Mouse (Mus musculus): ENCODE measurements around the gene Magi1.
A peak's percentile ranks its signal among the peaks of the same experiment; 100 is the strongest.

Gene Magi1

GRCm38 (mm10) chr6:94283318-94284061, at the start of gene Magi1:
Magi1 (minus strand) TSS chr6:94283917.
- peak; percentile 90 for DNase-seq (ENCODE audit: low spot score in 2 of 2)

DNA sequence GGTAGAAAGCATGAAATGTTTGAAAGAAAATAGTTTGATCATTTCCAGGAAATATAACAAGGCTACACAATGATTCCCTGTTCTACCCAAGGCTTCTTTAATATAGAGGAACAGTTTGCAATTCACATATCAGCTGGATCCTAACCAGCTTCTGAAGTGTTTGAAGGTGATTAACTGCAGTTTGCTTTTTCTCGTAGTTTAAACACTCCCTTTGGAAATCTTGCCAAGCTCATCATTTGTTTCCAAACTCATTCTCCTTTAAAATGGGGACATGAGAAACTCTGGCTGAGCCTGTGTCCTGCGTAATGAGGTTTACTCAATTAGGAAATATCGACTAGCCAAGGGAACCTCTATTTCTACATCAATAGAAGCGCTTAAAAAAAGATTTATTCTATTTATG, 43.4 kb upstream of the Magi1 start:
- DNase-seq (ENCODE audit: low spot score in 2 of 2) = no peak

DNA sequence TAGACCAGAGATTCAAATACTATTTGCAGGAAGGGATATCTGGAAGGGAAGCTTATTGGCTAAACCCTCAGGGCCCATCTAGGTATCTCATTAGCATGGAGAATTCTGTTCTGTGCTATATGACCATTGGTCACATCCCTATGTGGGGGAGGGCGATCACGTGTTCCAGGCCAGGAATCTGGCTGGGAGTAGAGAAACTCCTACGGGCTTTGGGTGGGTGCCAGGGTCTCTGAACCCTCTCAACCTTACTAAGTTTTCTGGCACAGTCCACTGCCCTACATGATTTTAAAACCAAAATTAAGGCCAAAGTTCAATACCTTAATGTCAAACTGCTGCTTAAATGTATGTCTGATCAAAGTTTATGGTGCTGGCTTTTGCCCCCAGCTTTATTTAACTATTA, 33.2 kb upstream of the Magi1 start:
- DNase-seq (ENCODE audit: low spot score in 2 of 2) = no peak

GRCm38 (mm10) chr6:94312285-94312684, 28.6 kb upstream of the Magi1 start:
- no peak for DNase-seq (ENCODE audit: low spot score in 2 of 2)

DNA sequence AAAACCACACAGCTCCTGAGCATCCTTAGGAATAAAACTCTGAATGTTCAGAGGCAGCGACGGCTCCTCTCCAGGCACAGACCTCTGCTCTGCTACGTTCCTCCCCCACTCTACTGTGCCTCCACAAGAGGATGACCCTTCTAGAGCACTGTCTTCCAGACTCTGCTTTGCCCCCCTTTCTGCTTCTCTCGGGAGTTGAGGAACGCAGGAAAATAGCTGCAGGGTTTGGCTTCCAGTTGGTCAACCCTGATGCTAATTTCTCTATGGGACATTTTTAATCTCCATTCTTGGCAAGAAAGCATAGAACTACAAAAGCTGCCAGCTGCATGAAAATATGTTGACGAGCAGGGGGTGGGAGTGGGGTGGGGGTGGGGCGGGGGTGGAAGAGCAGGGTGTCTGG, 24.8 kb upstream of the Magi1 start:
- no peak for DNase-seq (ENCODE audit: low spot score in 2 of 2)

DNA sequence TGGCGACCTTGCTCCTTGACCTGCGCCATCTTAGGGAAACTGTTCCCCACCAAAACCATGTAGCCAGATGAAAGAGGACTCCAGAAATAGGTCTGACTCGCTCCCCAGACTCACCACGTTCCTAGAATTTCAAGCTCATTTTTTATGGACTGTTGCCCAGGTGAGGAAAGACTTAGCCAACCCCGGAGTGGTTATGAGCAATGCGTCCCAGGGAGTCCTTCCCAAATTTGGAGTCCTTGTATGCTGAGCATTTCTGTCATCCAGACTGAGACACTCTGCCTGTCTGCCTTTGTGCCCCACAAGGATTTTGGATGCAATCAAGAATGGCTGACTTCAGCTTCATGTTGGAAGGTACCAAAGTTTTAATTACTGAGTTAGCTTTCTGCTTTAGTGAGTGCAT, 19.8 kb upstream of the Magi1 start:
- no peak for DNase-seq (ENCODE audit: low spot score in 2 of 2)

GRCm38 (mm10) chr6:94301804-94302203, 18.1 kb upstream of the Magi1 start:
- no peak for DNase-seq (ENCODE audit: low spot score in 2 of 2)

DNA sequence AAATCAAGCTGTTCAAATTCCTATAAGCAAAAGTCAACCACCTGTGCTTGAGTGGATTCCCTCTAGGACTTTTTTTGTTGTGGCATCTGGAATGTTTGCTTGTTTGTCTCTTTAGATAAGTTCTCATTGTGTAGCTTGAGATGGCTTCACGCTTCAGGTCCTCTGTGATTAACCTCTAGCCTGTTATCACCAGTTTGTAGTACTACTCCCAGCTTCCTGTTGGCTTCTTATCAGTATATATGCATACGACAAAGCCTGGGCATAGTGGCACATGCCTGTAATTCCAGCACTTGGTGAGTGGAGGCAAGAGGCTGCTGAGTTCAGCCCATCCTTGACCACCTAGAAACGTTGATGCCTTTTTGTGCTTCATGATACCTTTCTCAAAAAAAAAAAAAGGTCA, 16.8 kb upstream of the Magi1 start:
- no peak for DNase-seq (ENCODE audit: low spot score in 2 of 2)

DNA sequence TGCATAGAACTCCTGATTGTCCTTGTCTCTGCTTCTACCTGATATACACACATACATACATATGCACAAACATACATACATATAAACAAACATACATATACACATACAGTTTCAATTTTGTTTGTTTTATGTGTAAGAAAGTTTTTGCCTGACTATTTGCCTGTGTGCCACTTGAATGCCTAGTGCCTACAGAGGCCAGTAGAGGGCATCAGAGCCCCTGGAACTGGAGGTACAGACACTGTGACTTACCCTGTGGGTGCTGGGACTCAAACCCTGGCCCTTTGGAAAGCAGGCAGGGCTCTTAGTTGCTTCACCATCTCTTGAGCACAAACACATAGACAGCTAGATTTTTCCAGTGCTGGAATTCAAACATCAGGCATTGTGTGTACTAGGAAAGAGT, 3.7 kb upstream of the Magi1 start:
- no peak for DNase-seq (ENCODE audit: low spot score in 2 of 2)

DNA sequence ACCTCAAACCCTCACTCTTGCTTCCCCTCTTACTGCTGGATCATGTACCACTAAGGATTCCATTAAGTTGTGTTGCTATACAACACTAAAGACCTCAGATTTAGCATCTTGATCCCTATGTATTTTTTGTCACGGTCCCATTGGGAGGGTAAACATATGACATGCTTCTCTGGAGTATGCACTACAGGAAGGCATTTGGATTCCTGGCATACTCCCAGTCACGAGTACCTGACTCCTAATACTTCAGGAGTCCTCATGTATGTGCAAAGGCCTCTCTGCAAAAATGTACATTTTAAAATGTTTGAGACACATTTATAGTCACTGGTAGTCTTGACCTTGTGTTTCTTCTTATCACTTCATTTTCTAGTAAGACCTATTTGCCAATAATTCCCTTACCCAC, 2.8 kb upstream of the Magi1 start:
- no peak for DNase-seq (ENCODE audit: low spot score in 2 of 2)

DNA sequence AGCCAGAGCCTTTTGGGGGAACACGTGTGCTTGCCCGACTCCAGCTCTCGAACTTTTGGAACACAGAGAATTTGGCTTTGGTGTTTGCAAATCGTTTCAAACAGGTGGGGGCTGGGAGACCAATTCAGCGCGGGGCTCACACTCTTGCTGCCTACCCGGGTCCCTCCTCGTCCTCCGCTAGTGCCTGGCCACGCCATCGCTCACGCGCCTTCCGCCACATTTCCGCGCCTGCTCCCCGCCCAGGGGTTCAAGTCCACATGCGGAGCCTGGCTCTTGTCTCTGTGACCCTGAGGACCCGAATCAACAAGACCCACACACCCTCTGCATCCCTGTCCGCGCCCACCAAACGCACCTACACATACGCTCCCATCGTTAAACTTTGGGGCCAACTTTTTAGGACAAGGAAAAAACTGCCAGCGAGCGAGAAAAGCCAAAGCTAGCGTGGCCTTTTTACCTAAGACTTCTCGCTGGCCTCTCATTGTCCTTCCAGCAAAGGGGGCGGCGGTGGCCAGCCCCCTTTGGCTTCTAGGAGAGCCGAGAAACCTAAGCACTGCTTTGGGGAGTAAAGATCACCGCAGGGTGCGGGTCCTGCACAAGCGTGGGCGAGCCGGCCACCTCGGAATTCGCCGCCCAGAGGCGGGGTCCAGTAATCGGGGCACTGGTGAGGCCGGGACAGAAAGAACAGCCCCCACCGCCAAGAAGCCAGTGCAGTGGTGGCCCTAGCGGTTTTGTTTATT, 540 bp upstream of the Magi1 start:
- DNase-seq (ENCODE audit: low spot score in 2 of 2) = no peak

DNA sequence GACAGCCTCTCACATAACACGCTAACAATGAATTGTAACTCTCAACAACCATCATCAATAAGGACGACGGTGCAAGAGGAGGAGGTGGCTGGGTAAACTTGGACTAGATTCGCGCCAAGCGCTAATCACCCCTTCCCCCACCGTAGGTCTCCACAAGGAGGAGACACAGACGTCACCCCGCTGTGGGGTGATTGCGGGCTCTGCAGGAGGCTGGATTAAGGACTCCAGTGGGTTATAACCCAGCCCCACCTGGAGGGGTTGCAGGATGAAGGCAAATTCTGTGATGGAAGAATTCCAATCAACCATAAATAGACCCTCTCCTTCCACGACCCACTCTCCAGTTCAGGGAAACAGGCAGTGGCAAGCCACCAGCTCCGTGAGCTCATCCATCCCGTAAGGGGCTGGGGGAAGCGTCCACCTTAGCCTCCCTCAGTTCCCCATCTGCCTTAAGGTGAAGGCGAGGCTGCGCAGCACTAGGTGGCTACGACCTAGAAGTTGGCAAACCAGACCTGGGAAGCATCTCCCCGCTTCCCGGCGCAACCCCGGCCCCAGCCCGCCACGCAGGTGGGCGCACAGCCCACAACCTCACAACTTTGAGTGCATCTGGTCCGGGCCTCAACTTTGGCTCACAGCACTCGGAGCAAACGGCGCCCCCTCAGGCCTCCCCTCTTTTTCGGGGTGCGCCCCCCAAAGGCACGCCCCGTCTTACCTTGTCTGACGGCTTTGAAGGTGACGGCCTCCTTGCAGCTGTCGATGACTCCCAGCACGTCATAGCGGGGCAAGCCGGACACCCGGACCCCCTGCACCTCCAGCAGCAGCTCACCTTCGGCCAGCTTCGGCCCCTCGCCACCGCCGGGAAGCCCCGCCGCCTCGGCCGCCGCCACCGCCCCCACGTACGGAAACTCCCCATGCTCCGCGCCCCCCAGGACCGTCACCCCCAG, 1.1 kb downstream of the Magi1 start:
- peak in 1 of 2 experiments; percentile 22 for DNase-seq (ENCODE audit: low spot score in 2 of 2)

- peak in 1 of 2 experiments; percentile 20 for DNase-seq (ENCODE audit: low spot score in 2 of 2)
These were observed 2.0 kb downstream of the Magi1 start for GRCm38 (mm10) chr6:94281606-94282280.

DNA sequence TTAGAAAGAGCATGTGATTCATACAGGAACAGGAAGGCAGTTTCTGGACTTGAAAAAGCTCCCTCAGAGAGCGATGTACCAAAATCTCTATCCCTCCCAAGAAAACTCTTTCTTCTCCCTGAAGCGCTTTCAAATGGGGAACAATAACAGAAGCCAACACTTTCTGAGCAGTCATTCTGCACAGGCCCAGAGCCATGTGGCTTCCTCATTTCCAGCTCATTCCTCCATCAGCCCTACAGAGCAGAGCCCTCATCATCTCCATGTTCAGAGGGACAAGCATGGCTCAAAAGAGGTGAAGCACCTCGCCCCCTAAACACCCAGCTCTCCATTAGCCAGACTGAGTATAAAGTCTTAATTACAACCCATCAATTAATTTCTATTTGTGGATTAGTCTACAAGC, 9.8 kb downstream of the Magi1 start:
- DNase-seq (ENCODE audit: low spot score in 2 of 2) = no peak

DNA sequence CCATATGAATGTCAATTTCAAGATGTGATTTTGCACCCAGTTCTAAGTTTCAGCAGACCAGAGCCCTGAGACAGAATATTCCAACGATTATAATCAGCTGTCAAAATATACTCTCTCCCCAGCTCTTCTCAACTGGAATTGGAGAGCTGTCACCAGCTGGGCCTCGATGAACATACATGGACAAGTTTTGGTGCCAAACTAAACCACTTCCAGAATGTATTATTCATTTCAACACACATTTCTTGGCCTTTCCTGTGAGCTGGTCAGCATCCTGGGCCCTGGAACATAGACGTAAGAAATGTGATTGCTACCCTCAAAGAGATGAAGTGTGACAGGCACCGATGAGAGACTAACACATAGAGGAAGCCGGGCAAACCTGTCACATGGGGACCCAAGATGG, 13.7 kb downstream of the Magi1 start:
- DNase-seq (ENCODE audit: low spot score in 2 of 2) = no peak

DNA sequence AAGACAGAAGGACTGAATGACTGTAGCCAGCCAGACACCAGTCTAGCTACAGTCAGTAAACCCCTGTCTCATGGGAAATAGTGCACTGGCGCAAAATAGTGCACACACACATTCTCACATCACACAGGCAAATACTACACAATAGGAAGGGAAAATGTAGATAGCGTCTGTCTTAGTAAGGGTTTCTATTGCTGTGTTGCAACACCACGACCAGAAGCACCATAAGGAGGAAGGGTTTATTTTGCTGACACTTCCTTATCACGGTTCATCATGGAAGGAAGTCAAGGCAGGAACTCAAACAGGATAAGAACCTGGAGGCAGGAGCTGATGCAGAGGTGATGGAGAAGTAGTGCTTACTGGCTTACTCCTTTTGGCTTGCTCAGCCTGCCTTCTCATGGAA, 14.5 kb downstream of the Magi1 start:
- no peak for DNase-seq (ENCODE audit: low spot score in 2 of 2)

GRCm38 (mm10) chr6:94265244-94265935, 18.3 kb downstream of the Magi1 start:
- DNase-seq (ENCODE audit: low spot score in 2 of 2) = no peak

GRCm38 (mm10) chr6:94264183-94264941, 19.4 kb downstream of the Magi1 start:
- DNase-seq (ENCODE audit: low spot score in 2 of 2) = no peak

DNA sequence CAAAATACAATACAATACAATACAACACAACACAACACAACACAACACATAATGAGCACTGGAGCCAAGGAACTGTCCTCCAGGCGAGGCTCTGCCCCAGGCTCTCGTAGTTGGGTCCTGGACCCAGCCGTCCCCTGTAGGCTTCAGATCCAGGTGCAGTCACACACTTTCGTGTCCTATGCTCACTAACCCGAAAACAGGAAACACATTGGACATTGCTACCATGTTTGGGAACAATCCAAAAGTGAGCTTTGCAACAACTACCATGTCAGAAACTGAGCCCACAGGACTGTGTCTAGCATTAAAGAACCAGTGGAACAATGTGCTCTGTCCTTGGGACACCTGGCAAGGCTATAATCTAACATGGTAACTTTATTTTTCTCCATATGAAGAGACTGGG, 22.9 kb downstream of the Magi1 start:
- DNase-seq (ENCODE audit: low spot score in 2 of 2) = no peak

DNA sequence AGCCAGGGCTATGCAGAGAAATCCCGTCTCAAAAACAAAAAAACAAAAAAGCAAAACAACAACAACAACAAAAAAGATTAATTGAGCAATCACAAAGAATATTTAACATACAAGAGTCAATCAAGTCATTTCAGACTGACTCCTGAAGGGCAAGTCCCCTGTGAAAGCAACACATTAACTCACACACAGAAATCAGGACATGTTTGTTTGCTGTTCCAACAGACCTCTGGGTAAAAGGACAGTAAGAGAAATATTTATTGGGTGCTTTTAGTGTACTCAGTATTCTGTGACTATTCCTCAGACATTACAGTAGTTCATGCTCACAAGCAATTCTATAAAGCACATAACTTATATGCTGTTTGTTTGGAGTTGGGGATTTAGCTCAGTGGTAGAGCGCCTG, 23.7 kb downstream of the Magi1 start:
- no peak for DNase-seq (ENCODE audit: low spot score in 2 of 2)

- no peak for DNase-seq (ENCODE audit: low spot score in 2 of 2)
These were observed 25.9 kb downstream of the Magi1 start for GRCm38 (mm10) chr6:94257831-94258173.
